Mouse (Mus musculus) testis, postnatal 10 days (tissue): Measurements from ENCODE around the gene Ciao2a.

Source experiments
- DNase-seq: peaks from one replicate; pipeline ENCODE4 v3.0.0; 2021; ENCODE audit warnings: low spot score

Ciao2a gene

DNA sequence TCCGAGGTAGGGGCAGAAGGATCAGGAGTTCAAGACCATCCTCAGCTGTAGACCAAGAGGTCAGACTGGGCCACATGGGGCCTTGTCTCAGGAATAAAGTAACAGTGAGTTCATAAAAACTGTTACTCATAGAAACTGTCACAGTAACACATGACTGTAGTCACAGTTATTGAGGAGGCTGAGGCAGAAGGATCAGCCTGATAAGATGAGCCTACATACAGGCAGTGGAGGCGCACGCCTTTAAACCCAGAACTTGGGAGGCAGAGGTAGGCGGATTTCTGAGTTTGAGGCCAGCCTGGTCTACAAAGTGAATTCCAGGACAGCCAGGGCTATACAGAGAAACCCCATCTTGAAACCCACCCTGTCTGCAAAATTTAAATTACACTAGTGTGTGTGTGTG is 6.3 kb upstream of the Ciao2a start:
- no peak for DNase-seq

DNA sequence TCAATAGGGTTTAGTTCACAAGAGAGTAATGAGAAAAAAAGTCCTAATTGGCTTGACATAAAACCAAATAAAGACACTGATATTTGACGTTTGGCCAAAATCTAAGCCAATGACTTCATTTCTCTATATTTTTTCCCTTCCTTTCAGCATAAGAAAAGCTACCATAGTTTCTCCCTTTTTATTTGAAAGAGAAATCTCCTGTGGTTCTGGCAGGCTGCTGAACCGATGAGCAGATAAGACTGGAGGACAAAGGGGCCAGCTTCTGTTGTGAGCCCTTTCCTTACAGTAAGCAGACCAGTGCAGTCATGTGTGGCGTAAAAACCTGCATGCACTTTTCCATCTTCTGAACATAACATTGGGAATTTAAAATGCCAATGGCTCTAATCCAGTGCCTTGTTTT is 5.5 kb upstream of the Ciao2a start:
- no peak for DNase-seq

DNA sequence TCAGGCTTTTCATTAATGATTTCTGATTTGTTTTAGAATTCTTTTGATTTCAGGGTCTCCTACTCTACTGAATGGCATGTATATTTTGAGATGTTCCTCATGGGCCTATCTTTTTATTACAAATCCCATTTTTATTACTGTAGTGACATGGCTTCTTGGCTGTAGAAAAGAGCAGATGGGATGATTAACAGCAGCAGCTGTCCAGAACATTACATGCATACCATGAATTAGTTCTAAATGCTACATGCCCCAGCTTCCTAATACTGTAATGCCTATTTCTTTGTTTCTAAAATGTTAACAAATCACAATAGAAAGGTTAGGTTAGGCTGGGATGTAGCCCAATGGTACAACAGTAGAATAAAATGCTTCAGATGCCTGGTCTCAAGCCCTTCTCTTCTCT is 5.0 kb upstream of the Ciao2a start:
- DNase-seq: no peak

DNA sequence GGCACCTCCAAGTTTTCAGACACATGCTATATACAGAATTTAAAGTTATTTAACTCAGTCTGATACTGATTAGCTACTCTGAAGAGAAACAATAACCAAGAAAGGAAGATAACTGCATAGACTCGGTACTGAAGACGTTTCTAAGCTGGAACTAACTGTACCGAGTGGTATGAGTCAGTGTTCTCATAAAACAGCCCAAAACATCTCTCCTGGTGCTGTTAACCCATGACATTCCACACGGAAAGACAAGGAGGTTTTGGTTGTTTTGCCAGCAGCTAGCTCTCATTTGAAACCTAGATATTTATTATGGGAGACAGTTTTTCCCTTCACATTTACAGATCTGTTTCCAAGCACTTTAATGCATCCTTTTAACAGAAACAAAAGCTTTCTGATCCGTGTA is 2.8 kb upstream of the Ciao2a start:
- no peak for DNase-seq

DNA sequence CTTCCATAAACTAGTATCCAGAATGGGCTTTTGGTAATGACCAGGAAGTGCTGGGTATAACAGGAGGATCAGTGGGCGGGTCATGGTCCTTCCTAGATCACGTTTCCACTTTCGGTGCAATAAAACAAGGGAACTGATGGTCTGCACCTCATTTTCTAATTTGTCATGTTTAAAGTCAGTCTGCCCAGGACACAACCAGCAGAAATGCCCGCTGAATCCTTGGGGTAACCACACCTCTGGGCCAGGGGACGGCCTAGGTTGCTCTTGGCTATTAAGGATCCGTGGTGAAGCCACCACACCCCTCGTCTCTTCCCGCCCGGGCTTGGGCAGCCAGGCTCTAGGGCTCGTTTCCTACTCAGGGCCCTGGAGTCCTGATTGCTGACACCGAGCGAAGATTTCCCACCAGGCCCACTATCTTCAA is 2.3 kb upstream of the Ciao2a start:
- DNase-seq: peak; percentile 42

DNA sequence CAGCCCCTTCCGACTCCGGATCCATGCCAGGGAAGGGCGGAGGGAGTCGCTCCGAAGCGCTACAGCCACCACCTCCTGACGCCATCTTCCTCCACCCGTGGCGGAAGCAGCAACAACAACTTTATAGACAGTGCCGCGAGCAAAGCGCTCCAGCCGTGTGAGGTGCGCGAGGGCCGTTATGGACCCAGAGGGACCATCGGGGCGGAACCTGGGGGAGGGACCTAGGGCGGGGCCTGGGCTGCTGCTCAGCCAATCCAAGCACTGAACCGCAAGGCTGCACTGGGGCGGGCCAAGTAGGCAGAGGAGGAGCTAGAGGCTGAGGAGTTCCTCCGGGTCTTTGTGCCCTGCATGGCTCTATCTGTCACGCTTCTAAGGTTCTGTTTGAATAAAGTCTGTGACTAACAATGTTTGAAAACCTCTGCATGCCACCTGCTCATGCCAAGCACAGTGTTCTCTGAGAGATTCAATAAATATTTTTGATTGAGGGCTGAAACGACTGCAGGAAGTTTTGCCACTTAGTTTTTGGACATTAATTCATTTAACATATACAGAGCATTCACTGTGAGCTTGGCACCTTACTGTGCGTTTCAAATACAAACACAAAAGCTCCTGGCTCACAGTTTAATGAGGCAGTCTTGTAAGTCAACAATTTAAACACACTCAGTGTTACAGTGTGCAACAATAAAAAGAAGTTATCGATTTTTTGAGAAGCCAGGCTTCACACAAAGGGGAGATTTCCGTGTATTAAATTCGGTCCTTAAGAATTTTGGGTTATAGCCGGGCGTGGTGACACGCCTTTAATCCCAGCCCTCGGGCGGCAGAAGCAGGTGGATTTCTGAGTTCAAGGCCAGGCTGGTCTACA is 1.5 kb upstream of the Ciao2a start:
- peak; percentile 98 for DNase-seq

DNA sequence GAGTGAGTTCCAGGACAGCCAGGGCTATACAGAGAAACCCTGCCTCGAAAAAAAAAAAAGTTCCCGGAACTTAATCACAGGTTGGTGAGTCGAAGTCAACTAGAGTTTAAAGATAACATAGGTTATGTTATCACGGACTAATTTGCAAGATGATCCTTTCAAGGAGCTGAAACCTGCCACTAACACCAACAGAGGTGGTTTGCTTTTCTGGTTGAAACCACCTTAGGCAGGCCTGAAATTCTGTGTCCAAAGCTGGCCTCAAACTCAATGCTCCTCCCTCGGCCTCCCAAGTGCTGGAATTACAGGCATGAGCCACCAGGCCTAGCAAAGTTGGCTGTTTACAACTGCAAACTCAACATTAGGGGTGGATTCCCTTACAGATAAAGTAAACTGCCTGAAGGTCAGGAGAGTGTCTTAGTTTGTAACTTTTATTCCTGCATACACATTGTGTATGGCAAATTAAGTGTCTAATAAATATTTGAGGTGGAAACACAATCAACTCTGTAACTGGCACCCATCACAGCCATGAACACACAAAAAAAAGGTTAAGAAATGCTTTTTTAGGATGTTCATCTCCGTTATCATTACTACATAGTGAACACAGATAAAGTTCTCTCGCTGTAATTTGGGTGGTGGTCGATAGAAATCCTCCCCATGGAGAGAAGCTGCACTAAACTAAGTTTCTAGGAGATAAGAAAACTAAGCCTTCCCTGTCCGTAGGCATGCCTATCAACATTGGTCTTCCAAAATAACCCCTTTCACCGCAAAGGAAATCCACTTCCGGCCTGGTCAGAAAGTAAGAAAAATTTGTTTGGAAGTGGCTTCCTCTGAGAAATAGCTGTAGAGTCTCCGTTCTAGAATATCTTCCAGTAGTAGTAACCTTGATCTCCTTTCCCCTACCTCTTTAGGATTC is 612 bp upstream of the Ciao2a start:
- no peak for DNase-seq

DNA sequence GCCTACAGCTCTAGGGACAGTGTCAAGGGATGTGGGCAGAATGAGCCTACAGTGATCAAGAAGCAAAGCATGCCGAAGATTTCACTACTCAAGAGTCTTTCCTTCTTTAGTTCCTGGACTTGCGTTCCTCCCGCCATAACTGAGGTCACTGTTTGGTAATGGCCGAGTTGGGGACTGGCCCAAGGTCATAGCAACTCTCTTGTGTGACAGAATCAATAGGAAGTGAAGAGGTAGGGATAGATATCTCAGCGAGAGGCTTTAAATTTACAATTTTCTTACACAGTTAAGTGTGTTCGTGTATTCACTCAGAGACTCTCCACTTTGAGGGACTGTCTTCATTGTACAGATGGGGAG is 759 bp downstream of the Ciao2a start:
- no peak for DNase-seq

DNA sequence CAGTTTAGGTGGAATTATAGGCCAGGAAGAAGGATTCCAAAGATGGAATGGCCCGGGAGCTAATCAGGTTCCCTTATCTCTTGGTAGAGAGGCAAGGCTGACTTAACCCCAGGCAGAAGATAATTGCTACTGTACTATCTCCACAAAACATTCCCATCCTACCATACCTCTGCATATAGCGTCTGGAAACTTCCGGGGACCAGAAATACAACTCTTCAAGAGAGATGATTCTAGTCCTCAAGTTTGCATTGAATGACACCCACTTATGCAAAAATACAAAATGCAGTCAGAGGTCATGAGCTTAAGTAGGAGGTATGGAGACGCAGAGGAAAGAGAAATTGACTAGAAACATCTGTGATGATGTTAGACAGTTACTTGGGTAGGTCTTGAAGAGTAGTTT is 1.5 kb downstream of the Ciao2a start:
- no peak for DNase-seq

DNA sequence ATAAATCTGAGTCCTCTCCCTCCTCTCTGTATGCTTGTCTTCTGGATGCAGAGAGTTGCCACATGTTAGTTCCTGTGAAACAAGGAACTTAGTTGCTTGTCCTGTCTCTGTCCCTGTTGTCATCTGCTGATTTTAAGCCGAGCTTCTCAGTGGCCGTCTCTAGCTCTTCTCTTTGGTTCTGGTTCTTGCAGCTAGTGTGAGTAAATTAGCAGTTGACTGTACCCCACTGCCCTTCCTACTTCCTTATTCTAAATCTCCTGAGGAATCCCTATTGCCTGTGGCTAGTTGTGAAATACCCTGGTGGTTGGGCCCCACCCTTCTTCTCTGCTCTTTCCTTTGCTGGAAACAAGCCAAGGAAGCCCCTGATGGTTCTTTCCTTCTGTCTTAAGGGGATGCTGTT is 5.1 kb downstream of the Ciao2a start:
- no peak for DNase-seq

DNA sequence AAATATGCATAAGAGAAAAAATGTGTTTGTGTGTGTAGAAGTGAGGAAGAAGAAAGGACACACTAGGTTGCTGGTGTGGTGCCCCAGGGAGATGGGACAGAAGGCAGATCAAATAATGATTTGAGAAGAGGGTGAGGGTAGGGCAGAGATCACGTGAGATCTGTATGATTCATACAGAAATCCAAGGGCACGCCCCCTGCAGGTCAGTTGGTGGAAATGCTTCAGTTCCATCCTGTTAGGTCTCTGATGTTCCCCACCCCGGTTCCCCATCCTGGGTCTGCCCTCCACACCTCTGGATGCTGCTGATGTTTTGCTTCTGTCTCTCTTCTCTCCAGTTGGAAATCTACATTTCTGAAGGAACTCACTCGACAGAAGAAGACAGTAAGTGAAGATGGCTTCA is 9.6 kb downstream of the Ciao2a start:
- DNase-seq: no peak

DNA sequence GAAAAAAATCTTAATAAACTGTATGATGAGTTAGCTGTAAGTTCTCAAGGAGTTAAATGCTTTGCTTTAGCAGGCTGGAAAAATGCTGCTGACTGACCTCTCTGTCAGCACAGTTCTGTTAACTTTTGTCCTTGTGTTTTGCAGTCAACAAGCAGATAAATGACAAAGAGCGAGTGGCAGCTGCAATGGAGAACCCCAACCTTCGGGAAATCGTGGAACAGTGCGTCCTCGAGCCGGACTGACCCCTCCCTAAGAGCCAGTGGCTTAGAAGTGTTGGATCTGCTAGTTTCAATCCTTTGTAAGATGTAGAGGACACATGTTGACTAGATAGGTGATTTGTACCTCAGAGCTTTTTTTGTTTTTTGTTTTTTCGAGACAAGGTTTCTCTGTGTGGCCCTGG is 11.8 kb downstream of the Ciao2a start:
- no peak for DNase-seq

DNA sequence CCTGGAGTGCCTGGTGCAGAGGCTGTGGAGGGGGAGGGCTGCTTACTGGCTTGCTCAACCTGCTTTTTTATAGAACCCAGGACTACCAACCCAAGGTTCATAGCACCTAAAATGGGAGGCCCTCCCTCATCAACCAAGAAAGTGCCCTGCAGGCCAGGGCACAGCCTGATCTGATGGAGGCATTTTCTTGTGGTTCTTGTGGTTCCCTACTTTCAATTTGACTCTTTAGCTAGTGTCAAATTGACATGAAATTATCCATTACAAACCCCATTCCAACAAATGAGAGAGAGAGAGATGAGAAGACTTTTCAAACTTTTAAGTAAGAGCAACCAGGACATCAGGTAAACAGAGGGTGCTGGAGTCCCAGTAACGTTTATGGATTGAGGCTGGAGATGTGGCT is 15.9 kb downstream of the Ciao2a start:
- DNase-seq: no peak

DNA sequence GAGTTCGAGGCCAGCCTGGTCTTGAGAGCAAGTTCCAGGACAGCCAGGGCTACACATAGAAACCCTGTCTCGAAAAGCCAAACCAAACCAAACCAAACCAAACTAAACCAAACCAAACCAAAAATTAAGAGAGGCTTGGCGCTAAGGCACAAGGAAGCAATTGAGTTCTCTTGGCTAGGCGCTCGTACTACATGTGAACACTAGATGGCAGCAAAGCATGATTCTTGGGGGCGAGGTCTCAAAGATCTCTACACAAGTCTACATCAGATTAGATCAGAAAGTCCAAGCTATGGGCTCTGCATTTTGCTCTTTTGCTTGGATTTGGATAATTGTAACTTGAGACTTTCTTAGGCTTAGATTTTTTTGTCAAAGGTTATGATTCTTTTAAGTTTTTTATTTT is 17.8 kb downstream of the Ciao2a start:
- DNase-seq: peak; percentile 67

DNA sequence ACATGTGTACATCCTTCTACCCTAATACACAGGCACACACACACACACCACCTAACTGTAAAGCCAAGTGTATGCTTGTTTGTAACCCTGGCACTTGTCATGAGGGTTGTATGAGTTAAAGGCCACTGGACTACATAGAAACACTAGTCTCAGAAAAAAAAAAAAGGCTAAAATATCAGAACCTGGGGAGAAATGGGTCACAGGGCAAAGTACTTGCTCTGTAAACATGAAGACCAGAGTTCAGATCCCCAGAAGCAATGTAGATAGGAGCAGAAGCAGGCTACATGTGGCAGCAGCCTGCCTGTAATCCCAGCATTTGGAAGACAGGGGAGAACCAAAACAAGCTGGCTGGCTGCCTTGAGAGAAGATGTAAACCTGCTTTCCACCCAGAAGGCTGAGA is 19.7 kb downstream of the Ciao2a start:
- DNase-seq: no peak

DNA sequence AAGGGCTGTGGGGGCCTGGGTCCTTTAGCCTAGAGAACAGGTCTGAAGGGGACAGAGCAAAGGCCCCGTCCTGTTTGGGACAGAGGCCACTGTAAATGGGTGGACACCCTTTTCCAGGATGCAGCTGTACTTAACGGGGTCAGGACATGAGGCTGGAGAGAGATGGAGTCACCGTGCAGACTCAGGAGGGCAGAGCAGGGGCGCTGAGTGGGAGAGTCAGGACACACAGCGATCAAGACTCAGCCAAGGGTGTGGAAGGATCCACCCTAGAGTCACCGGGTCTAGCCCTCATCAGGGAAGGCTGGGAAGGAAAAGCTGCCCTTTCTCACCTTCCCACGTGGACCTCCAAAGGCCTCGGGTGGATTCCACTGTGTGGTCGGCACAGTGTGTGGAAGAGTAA is 25.6 kb downstream of the Ciao2a start:
- no peak for DNase-seq

DNA sequence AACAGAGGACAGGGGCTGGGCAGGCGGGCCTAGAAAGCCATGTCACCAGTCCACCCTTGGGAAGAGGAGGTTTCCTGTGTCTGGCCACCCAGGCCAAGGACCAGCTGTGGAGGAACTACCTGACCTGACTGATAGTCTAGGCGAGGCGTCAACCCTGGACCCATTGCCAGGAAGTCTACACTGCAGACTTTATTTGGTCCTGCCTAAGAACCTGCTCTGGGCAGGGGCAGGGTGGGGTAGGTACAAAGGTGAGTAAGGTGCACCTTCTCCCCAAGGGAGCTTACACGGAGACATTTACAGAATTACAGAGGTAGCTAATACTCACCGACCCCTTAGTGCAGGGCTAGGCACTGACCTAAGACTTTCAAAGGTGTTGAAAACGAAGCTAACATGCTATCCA is 27.2 kb downstream of the Ciao2a start:
- no peak for DNase-seq

DNA sequence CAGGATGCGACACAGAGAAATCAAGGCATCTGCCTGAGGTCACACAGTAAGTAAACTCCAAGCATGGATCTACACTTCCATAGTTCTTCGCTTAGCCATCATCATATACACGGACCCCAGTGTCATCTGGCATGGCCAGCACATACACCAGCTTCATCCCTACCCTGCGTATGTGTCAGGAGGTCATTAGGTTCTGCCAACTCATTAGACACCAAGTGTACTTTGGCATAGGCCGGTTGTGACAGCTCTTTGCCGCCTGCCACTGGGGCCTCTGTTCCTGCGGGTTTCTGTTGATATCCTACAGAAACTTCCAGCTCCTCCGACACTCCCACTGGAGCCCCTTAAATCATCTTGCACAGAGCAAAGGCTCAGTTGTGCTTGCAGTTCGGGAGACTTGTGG is 27.6 kb downstream of the Ciao2a start:
- no peak for DNase-seq

DNA sequence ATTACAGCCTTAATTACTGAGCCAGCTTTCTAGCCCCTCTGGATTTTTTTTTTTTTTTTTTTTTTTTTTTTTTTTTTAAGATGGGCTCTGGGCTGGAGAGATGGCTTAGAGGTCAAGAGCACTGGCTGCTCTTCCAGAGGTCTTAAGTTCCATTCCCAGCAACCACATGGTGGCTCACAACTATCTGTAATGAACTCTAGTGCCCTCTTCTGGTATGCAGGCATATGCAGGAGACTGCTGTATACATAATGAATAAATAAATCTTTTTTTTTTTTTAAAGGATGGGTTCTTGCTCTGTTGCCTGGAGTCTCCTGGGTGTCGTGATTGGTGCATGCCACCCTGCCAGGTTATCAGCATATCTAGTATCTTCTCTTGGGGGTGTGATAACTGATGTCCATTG is 29.1 kb downstream of the Ciao2a start:
- DNase-seq: no peak

DNA sequence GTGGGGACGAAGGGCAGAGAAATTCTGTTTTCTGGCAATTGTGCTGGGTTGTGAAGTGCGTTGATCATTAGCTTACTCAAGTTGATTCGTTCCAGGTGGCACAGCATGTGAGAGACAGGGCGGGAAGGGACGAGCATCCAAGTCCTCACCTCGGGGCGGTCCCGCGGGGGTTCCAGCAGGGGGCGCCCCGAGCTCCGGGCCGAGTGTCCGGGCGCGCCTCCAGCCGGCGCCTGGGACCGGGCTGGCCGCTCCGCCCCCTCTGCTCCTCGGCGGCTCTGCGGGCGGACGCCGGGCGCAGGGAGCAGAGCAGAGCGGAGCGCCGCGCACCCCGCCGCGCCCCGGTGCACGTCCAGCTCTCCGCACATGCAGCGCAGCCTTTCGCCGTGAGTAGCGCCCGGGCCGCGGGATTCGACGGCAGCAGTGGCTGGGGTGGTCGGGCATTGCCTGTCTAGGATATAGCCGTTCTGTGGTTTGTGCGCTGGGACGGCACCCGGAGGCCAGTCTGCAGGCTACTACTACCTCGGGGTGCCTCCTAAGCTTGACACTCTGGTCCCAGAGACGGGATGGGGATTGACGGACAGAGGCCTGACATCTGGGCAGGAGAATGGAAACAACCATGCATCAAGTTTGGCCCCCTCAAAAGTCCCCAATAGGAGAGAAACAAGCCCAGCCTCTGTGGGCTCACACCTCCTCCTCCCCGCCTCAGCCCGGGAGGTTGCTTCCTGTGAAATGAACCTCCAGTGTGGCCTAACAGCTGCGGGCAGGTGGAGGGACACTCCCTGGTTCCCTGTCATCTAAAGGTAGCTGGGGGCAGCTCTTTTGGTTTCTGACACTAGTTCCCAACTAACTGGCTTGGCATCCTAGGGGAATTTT is 31.8 kb downstream of the Ciao2a start, which contains the start of gene Dapk2:
Dapk2 (plus strand) TSS at position 266 of the 873 bp plus-strand sequence.
- peak; percentile 92 for DNase-seq

DNA sequence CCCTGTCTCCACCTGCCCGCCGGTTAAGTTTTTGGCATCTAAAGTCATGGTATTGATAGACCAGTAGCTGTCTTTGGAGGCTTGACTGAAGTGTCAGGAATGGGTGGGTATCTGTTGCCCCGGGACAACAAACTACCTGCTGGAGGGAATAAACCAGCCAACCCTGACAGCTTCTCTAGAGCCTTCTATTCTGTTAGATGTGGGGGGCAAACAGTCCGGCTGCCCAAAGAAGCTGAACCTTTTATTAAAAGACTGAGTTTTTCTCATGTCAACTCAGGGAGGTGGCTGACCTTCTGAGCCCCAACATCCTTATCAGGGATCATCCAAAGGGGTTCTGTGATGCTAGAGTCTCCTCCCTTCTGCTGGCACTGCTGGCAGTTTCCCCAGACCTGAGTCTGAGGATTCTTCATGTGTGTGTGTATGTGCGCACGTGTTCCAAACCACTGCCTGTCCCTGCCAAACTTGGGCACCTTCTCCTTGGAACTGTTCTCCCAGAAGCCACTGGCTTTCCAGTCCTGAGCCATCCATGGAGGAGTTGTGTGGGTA is 32.5 kb downstream of the Ciao2a start:
- DNase-seq: no peak

DNA sequence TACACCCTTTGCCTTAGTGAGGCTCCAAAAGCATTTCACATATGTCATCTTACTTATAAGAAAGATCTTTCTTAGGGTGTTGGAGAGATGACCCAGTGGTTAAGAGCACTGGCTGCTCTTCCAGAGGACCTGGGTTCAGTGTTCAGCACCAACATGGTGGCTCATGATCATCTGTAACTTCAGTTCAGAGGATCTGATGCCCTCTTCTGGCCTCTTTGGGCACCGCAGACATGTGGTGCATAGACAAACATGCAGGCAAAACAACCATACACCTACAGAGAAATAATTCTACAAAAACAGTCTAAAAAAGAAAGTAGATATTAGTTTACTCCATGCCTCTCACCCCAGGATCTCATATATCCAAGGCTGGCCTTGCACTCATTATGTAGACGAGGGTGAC is 33.7 kb downstream of the Ciao2a start:
- DNase-seq: no peak
